Comparison of ENCODE assay signal across 9 mouse cellular contexts in the genomic region with DNA sequence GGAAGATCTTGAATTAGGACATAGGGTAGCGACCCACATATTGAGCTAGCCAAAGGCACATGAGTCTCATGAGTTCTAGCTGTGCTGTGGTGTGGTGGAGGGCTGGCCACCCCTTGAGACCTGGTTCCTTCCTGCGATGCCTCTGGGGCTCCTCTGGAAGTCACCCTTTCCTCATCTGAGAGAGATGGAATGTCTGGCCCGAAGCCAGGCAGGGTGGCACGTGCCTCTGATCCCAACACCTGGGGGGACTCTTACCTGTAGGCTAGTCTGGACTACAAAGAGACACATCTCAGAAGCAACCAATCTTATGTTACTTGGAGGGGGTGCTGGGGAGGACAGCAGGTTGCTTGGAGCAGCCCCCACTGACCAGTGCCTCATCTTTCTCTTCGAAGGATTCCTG. TPM values are rescaled to one million over a fixed set of nuclear protein-coding genes. Genes with fewer than 3 reads are reported as not detected.
DNase-seq lines count a peak whose midpoint lies in the region; ATAC-seq lines count a peak whose summit lies in the region.
"Had no signal": no experiment of that assay in that cellular context is flagged by ENCODE, and none has a peak within 500 bp of the region (broad histone marks: within the 10 kb centered on the region; RNA-seq: fewer than 3 reads in every experiment).

No protein-coding gene starts in this region.

- intact Hi-C loops in left cerebral cortex, postnatal 36 days (cut with DNase I): no loop called here

- no peaks in the 10 kb centered on the region for H3K36me3 ChIP-seq in lung, embryonic 16.5 days (ENCODE audit: control insufficient read depth, insufficient read depth, low read length)
- 0 out of 2 replicates have a peak, but pooled peaks cover 8% of the 10 kb centered on the region for H3K36me3 ChIP-seq in hindbrain, embryonic 12.5 days
- H3K36me3 ChIP-seq in kidney, embryonic 15.5 days: no peaks in the 10 kb centered on the region
- H3K36me3 ChIP-seq in neural tube, embryonic 13.5 days: peaks cover 12% of the 10 kb centered on the region

- no peak overlapping the region for H3K4me3 ChIP-seq in lung, embryonic 16.5 days (ENCODE audit: low read length)
- no peak overlapping the region for H3K4me3 ChIP-seq in hindbrain, embryonic 12.5 days
- H3K4me3 ChIP-seq in kidney, embryonic 15.5 days (replicated peaks): no peak overlapping the region
- H3K4me3 ChIP-seq in neural tube, embryonic 13.5 days: no peak overlapping the region
- H3K4me3 ChIP-seq: erythroblast, embryonic 14.5 days had no signal

- no peak for DNase-seq in lung, adult 18-20 months
- DNase-seq in embryo, embryonic 11 days: no peak
- DNase-seq in left cerebral cortex, postnatal 36 days (ENCODE audit: low spot score in 2 of 2): no peak

- ATAC-seq in lung, embryonic 16.5 days (ENCODE audit: low read depth): no peak
- no peak for ATAC-seq in hindbrain, embryonic 12.5 days (ENCODE audit: low FRiP score)
- ATAC-seq in kidney, embryonic 15.5 days (replicated peaks; ENCODE audit: low FRiP score): no peak
- no peak for ATAC-seq in neural tube, embryonic 13.5 days (ENCODE audit: low read depth)
- ATAC-seq: Patski had no signal

- peaks cover 78% of the 10 kb centered on the region for H3K4me1 ChIP-seq in lung, embryonic 16.5 days (replicated peaks; ENCODE audit: control insufficient read depth, insufficient read depth, low read length)
- H3K4me1 ChIP-seq in hindbrain, embryonic 12.5 days: peaks cover 74% of the 10 kb centered on the region
- peaks cover 98% of the 10 kb centered on the region for H3K4me1 ChIP-seq in kidney, embryonic 15.5 days
- H3K4me1 ChIP-seq in neural tube, embryonic 13.5 days (replicated peaks): peaks cover 83% of the 10 kb centered on the region

- peak overlapping the region; percentile 99 for H3K27ac ChIP-seq in lung, embryonic 16.5 days (ENCODE audit: low read length)
- 0 out of 2 replicates have a peak overlapping the region, but pooled peaks have one; percentile 60 for H3K27ac ChIP-seq in hindbrain, embryonic 12.5 days
- H3K27ac ChIP-seq in kidney, embryonic 15.5 days: peak overlapping the region; percentile 95
- peak overlapping the region; percentile 59; the same call in 1 of the 2 replicates for H3K27ac ChIP-seq in neural tube, embryonic 13.5 days (replicated peaks)

- H3K9me3 ChIP-seq in lung, embryonic 16.5 days (ENCODE audit: control insufficient read depth, low read length): no peaks in the 10 kb centered on the region
- no peaks in the 10 kb centered on the region for H3K9me3 ChIP-seq in hindbrain, embryonic 12.5 days (replicated peaks)
- H3K9me3 ChIP-seq in kidney, embryonic 15.5 days (replicated peaks): no peaks in the 10 kb centered on the region
- no peaks in the 10 kb centered on the region for H3K9me3 ChIP-seq in neural tube, embryonic 13.5 days

- H3K9ac ChIP-seq in lung, embryonic 16.5 days (ENCODE audit: low read length): peak overlapping the region; percentile 55; the same call in 1 of the 2 replicates
- H3K9ac ChIP-seq in hindbrain, embryonic 12.5 days: no peak overlapping the region
- 0 out of 2 replicates have a peak overlapping the region, but pooled peaks have one; percentile 1 for H3K9ac ChIP-seq in kidney, embryonic 15.5 days
- no peak overlapping the region for H3K9ac ChIP-seq in neural tube, embryonic 13.5 days

- 48% methylated on average over 5 of the region's 5 CpGs for WGBS in lung, embryonic 16.5 days
- 94% methylated on average over 5 of the region's 5 CpGs for WGBS in hindbrain, embryonic 12.5 days
- 81% methylated on average over 5 of the region's 5 CpGs for WGBS in kidney, embryonic 15.5 days
- WGBS in neural tube, embryonic 13.5 days: 83% methylated on average over 5 of the region's 5 CpGs

- H3K4me2 ChIP-seq in lung, embryonic 16.5 days (ENCODE audit: low read depth, low read length): no peak overlapping the region
- H3K4me2 ChIP-seq in hindbrain, embryonic 12.5 days (replicated peaks): no peak overlapping the region
- H3K4me2 ChIP-seq in kidney, embryonic 15.5 days: peak overlapping the region; percentile 46
- H3K4me2 ChIP-seq in neural tube, embryonic 13.5 days: no peak overlapping the region

- no peaks in the 10 kb centered on the region for H3K27me3 ChIP-seq in lung, embryonic 16.5 days (ENCODE audit: control insufficient read depth, insufficient read depth, low read depth, low read length)
- no peaks in the 10 kb centered on the region for H3K27me3 ChIP-seq in hindbrain, embryonic 12.5 days
- H3K27me3 ChIP-seq in kidney, embryonic 15.5 days: no peaks in the 10 kb centered on the region
- no peaks in the 10 kb centered on the region for H3K27me3 ChIP-seq in neural tube, embryonic 13.5 days
- H3K27me3 ChIP-seq: Patski had no signal

RNA-seq across cellular contexts. Expression of gene Fam222a, which starts 26.1 kb away (rescaled TPM):
- polyA plus RNA-seq in lung, embryonic 16.5 days (2015; fragmentation: Nextera tagmentation; extraction: Ambion mirVana): 2.2 and 2.3 TPM in 2 replicates
- polyA plus RNA-seq in hindbrain, embryonic 12.5 days (2016; fragmentation: Nextera tagmentation; extraction: Ambion mirVana): 9.4 and 9.9 TPM in 2 replicates
- polyA plus RNA-seq in kidney, embryonic 15.5 days (2015; fragmentation: Nextera tagmentation; extraction: Ambion mirVana): 4.4 and 4.7 TPM in 2 replicates
- 6.1 and 6.8 TPM in 2 replicates for polyA plus RNA-seq in neural tube, embryonic 13.5 days (2015; fragmentation: Nextera tagmentation; extraction: Ambion mirVana)
- 10 to 100 TPM in 1 of 2 experiments, 1 to 10 TPM in 1; 10.0 to 12.6 TPM for total RNA-seq in left cerebral cortex, postnatal 36 days (2021)

Comparison
In these comparisons a context has a peak if more than half of its experiments do, and no peak if none do; other contexts are left out.
1. H3K9ac ChIP-seq: peak in lung, embryonic 16.5 days (single experiment) and kidney, embryonic 15.5 days (single experiment); none in hindbrain, embryonic 12.5 days (single experiment) and neural tube, embryonic 13.5 days (single experiment).
2. Peak in every context shown above with its lines, with median percentiles within 50 percentile points of each other: H3K27ac ChIP-seq.